Mouse (Mus musculus): ENCODE measurements around the gene Ptk7.

GRCm38 (mm10) chr17:46546995-46547394, 82.3 kb downstream of the Ptk7 start:
- TF ChIP-seq GATA1 (IDR thresholded peaks at IDR 0.05; ENCODE audit: low read length) = no peak
- TF ChIP-seq TAL1 (IDR thresholded peaks at IDR 0.05; ENCODE audit: low read length) = no peak

Data from erythroblast, embryonic 14.5 days (primary cell).